Mouse (Mus musculus): ENCODE measurements around the gene Zfpl1. TPM values are rescaled to one million over a fixed set of nuclear protein-coding genes. Genes with fewer than 3 reads are reported as not detected.
"Not testable (repeated sequence)": the region's sequence is repeated elsewhere in the genome, so short reads cannot be mapped to it uniquely, and the experiment has no call there.

The Zfpl1 gene
- polyA plus RNA-seq, 1 experiment from 2014 or later, result 28.5 TPM

DNA sequence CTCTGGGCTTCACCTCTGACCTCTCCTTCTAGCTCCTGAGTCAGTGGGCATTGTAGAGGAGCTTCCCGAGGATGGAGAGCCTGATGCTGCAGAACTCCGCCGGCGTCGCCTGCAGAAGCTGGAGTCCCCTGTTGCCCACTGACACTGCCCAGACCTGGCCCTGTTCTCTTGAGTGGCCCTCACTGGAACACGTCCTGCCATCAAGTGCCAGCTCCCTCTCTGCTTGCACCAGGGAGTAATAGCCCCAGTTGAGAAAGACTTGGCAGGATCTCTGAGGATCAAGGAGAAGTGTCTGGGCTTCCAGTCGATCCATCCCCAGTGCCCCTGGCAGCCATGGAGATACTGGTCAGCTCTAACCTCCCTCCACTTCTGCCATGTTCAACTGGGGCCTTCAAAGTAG lies 32.2 kb downstream of the Zfpl1 start:
- Histone ChIP-seq H3K9me3 (replicated peaks) (no peaks in the 10 kb centered on the region), H3K27ac (no peak overlapping the region), H3K27me3 (replicated peaks) (no peaks in the 10 kb centered on the region), H3K36me3 (peaks cover 89% of the 10 kb centered on the region), H3K4me2 (no peak overlapping the region), H3K4me1 (peaks cover 52% of the 10 kb centered on the region), H3K9ac (no peak overlapping the region), H3K4me3 (no peak overlapping the region)
- ATAC-seq, result no peak
- 83% methylated on average over 7 of the region's 7 CpGs for WGBS (ENCODE audit: insufficient replicate concordance)

DNA sequence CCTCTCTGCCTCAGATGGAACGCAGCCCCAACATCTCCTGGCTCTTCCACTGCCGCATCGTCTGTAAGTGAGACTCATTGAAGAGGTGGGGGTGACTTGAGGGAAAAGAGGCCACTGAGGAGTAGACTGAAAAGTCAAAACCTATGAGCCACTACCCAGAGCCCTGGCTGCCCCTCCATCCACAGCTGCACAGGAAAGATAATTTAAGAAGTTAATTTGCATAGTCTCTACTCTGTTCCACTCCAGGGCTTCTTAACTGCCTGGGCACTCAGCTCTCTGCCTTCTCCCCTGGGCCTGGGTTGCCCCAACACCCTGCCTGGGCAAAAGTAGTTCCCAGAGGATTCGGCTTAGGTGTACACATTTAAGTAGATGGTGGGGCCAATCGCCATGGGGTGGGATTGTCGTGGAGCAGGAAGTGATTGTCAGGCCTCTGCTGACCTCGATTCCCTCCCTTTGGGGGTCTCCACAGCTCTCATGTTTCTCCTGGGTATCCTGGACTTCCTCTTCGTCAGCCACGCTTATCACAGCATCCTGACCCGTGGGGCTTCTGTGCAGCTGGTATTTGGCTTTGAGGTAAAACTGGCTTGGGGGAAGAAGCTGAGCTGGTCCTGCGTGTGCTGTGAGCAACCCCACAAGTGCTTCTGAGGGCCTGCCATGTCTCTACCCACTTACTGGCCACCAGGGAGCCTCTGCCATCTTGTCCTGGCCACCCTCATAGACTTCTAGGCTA lies 35.9 kb downstream of the Zfpl1 start:
- H3K4me1 ChIP-seq, result peaks cover 55% of the 10 kb centered on the region
- H3K9me3 ChIP-seq (replicated peaks), result no peaks in the 10 kb centered on the region
- peak overlapping the region; percentile 97 for H3K4me3 ChIP-seq
- WGBS (ENCODE audit: insufficient replicate concordance), result 54% methylated on average over 11 of the region's 11 CpGs
- peaks cover 64% of the 10 kb centered on the region for H3K36me3 ChIP-seq
- H3K4me2 ChIP-seq, result peak overlapping the region; percentile 99
- ATAC-seq, result no peak
- H3K27me3 ChIP-seq (replicated peaks), result no peaks in the 10 kb centered on the region
- H3K27ac ChIP-seq, result peak overlapping the region; percentile 99
- peak overlapping the region; percentile 94 for H3K9ac ChIP-seq

DNA sequence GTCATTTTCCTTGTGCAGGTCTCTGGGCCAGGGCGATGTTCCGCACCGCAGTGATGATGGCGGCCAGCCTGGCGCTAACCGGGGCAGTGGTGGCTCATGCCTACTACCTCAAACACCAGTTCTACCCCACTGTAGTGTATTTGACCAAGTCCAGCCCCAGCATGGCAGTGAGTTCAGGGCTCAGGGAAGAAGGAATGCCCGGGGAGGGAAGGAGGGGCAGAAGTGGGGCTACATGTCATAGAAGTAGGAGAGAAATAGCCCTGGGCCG lies 36.9 kb downstream of the Zfpl1 start:
- peak overlapping the region; percentile 97 for H3K4me3 ChIP-seq
- H3K27ac ChIP-seq, result peak overlapping the region; percentile 99
- peaks cover 54% of the 10 kb centered on the region for H3K36me3 ChIP-seq
- H3K9ac ChIP-seq, result peak overlapping the region; percentile 94
- H3K4me2 ChIP-seq, result peak overlapping the region; percentile 99
- H3K27me3 ChIP-seq (replicated peaks), result no peaks in the 10 kb centered on the region
- 80% methylated on average over 8 of the region's 8 CpGs for WGBS (ENCODE audit: insufficient replicate concordance)
- peaks cover 46% of the 10 kb centered on the region for H3K4me1 ChIP-seq
- H3K9me3 ChIP-seq (replicated peaks), result no peaks in the 10 kb centered on the region
- no peak for ATAC-seq

DNA sequence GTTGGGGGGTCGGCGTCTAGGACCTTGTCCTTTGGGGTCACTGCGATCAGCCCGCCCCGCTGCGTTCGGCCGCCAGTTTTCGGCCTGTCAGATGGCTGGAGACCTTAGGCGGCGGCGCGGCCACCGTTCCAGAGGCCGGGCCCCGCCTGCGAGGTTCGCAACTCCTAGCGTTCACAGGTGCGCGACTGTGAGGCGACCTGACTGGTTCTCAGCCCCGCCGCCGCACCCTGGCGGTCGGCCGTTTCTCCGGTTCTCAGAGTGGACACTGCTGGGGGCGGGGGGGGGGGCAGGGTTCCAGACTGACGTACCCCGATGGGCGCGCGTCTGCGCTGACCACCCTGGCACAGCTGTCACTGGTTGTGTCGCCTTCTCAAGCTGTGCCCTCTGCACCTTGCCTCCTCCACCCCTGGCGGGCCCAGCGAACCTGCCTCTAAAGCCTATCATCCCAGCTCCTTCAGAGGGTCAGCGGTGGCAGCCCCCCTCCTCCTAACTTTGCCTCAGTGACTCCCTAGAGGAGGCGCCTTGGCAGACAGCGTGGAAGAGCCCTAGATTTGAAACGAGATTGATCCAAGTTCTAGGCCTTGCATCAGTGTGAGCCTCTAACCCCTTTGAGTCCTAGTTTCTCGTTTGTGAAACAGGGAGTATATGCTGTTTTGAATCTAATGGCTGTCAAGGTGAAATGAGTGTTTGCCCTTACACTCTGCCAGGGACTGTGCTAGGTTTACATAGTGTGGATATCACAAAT lies 37.4 kb downstream of the Zfpl1 start:
- Histone ChIP-seq H3K9ac (peak overlapping the region; percentile 94), H3K4me2 (peak overlapping the region; percentile 99), H3K9me3 (replicated peaks) (no peaks in the 10 kb centered on the region), H3K4me3 (peak overlapping the region; percentile 97), H3K27me3 (replicated peaks) (no peaks in the 10 kb centered on the region), H3K36me3 (peaks cover 49% of the 10 kb centered on the region), H3K4me1 (peaks cover 42% of the 10 kb centered on the region), H3K27ac (peak overlapping the region; percentile 99)
- peak; percentile 11 for ATAC-seq
- 1% methylated on average over 44 of the region's 44 CpGs for WGBS (ENCODE audit: insufficient replicate concordance)

DNA sequence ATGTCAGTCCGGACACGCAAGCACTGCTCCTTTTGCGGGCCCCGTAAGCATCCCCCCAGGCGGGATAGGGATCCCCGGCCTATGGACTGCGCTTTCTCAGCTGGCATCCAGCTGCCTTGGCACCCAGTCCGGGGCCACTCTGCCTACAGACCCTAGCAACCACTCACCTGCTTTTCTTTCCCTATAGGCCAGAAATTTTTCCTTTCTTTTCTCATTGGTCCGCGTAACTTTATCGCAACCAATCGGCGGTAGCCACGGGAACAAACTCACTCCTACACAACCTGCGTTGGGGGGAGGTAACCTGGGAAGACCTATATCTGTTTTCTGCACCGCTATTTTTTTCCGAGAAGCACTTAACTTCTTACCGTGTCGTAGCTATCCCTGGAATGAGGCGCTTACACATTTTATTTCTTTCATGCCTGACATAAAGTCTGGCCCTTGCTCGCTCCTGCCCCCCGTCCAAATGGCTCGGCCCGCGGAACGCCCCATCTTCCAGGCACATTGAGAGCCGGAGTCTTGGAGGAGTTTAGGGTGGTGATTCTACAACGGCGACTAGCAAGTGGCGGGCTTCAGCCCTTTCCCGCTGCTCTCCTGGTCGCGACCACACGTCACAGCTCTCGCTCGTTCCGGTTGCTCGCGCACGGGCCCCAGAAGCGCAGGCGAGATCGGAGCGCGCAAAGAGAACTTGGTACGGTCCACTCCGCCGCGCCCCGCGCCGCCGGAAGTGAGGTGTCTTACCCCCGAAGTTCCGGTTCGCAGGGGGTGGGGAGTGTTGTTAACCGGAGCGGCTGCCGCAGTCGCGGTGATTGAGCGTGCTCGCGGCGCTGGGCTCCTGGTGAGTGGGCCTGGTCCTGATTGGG lies 38.2 kb downstream of the Zfpl1 start, which contains the start of gene Syvn1:
Gene Syvn1, plus strand, starts transcription at position 283 of the 860 bp plus-strand sequence.
- Histone ChIP-seq H3K27me3 (replicated peaks) (no peaks in the 10 kb centered on the region), H3K36me3 (peaks cover 41% of the 10 kb centered on the region)
- WGBS (ENCODE audit: insufficient replicate concordance), result under 1% methylated on average over 65 of the region's 65 CpGs

DNA sequence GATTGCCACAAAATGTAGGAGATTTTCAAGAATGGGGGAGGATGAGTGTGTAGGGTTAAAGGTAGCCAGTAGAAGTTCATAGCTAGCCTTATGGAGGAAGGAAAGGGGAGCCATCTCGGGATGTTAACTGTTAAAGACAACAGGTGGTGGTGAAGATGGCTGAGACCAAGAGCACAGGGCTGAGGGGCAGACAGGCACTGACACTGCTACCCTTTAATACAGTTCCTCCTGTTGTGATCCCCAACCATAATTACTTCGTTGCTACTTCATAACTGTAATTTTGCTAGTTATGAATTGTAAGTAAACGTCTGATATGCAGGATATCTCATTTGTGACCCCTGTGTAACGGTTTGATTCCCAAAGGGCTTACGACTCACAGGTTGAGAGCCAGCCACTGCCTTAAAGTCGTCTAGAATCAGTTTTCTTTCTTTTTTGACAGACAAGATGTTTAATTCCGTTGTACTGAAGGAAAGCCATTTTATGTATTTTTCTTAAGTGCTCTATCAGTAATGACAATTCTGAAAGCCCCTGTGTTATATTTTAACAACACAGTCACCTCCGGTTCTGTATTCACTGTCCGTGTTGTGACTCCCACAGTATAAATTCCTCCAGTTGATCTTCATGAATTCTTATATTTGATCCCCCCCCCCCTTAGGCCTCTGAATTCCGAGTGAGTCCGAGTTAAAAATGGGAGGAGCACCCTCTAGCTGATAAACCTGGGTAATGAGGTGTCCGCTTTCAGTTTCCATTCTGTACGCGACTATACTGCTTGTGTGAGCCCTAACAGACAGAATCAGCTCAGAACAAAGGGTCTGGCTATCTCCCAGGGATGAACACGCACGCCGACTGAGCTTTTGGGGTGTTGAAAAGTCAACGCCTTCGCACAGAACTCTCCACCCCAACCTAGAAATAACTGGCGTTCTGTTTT lies 39.1 kb downstream of the Zfpl1 start:
- H3K4me3 ChIP-seq, result peak overlapping the region; percentile 97
- H3K9me3 ChIP-seq (replicated peaks), result no peaks in the 10 kb centered on the region
- peak overlapping the region; percentile 99 for H3K27ac ChIP-seq
- ATAC-seq, result peak; percentile 51
- H3K4me1 ChIP-seq, result peaks cover 41% of the 10 kb centered on the region
- H3K36me3 ChIP-seq, result peaks cover 32% of the 10 kb centered on the region
- peak overlapping the region; percentile 99 for H3K4me2 ChIP-seq
- WGBS (ENCODE audit: insufficient replicate concordance), result 12% methylated on average over 20 of the region's 20 CpGs
- no peaks in the 10 kb centered on the region for H3K27me3 ChIP-seq (replicated peaks)
- peak overlapping the region; percentile 94 for H3K9ac ChIP-seq

More for the DNA sequence above, 38.2 kb downstream of the Zfpl1 start, which contains the start of gene Syvn1:
- Histone ChIP-seq H3K9ac (peak within 1 kb of the TSS; percentile 94), H3K4me3 (peak within 1 kb of the TSS; percentile 97), H3K4me1 (peaks cover 42% of the 10 kb centered on the region), H3K4me2 (peak within 1 kb of the TSS; percentile 99), H3K9me3 (replicated peaks) (no peaks in the 10 kb centered on the region), H3K27ac (peak within 1 kb of the TSS; percentile 99)
- ATAC-seq, result peak; percentile 88

DNA sequence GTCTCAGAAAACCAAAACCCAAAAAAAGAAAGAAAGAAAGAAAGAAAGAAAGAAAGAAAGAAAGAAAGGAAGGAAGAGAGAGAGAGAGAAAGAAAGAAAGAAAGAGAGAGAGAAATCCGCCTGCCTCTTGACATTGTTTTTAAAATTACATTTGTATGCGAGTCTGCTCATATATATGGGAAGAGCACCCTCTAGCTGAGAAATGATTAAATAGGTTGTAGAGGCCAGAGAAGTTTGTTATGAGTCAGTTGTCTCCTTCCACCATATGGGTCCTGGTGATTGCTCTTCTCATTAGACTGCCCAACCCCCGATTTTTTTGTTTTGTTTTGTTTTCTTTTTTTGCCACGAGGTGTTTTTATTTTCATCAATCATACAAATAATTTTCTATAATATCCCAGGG lies 40.7 kb downstream of the Zfpl1 start:
- peaks cover 36% of the 10 kb centered on the region for H3K4me1 ChIP-seq
- H3K4me2 ChIP-seq; H3K9me3 ChIP-seq (replicated peaks); H3K27me3 ChIP-seq (replicated peaks); H3K9ac ChIP-seq; ATAC-seq; H3K4me3 ChIP-seq; H3K27ac ChIP-seq: not testable (repeated sequence)
- WGBS (ENCODE audit: insufficient replicate concordance), result 41% methylated on average over 4 of the region's 4 CpGs
- H3K36me3 ChIP-seq, result peaks cover 17% of the 10 kb centered on the region

DNA sequence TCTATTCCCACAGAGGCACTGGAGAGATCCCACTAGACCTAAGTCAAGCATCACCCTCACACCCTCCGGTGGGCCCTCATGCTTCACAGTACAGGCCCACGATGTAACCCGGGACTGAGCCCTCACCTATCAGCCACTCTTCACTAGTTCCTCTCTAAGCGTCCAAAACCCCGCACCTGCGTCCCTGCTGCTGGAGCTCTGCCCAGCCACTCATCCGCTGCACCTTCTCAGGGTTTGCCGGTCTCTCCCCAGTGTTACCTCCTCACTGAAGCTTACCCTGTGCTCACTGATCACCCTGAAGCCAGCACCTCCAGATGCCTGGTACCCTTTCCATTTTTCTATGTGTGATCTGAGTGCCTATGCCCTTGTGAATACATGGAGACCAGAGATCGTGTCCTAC lies 42.5 kb downstream of the Zfpl1 start:
- H3K36me3 ChIP-seq, result peaks cover 4% of the 10 kb centered on the region; the same call in 1 of the 2 replicates
- no peaks in the 10 kb centered on the region for H3K9me3 ChIP-seq (replicated peaks)
- H3K4me1 ChIP-seq, result peaks cover 23% of the 10 kb centered on the region
- H3K4me2 ChIP-seq, result no peak overlapping the region
- 73% methylated on average over 9 of the region's 9 CpGs for WGBS (ENCODE audit: insufficient replicate concordance)
- no peak overlapping the region for H3K27ac ChIP-seq
- no peak overlapping the region for H3K4me3 ChIP-seq
- H3K27me3 ChIP-seq (replicated peaks), result no peaks in the 10 kb centered on the region
- H3K9ac ChIP-seq, result no peak overlapping the region
- no peak for ATAC-seq

DNA sequence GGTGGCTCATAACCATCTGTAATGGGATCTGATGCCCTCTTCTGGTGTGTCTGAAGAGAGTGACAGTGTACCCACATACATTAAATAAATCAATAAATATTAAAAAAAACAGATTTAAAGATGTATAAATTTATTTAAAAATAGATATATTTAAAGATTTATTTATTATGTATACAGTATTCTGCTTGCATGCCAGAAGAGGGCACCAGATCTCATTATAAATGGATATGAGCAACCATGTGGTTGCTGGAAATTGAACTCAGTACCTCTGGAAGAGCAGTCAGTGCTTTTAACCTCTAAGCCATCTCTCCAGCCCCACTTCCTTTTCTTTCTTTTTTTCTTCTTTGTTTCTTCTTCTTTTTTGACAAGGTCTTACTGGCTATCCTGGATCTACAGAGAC lies 44.8 kb downstream of the Zfpl1 start:
- Histone ChIP-seq H3K36me3 (peaks cover 4% of the 10 kb centered on the region; the same call in 1 of the 2 replicates), H3K27me3 (replicated peaks) (no peaks in the 10 kb centered on the region), H3K4me2 (no peak overlapping the region), H3K27ac (no peak overlapping the region), H3K9me3 (replicated peaks) (no peaks in the 10 kb centered on the region), H3K4me1 (peaks cover 15% of the 10 kb centered on the region), H3K9ac (no peak overlapping the region), H3K4me3 (no peak overlapping the region)
- ATAC-seq, result no peak

DNA sequence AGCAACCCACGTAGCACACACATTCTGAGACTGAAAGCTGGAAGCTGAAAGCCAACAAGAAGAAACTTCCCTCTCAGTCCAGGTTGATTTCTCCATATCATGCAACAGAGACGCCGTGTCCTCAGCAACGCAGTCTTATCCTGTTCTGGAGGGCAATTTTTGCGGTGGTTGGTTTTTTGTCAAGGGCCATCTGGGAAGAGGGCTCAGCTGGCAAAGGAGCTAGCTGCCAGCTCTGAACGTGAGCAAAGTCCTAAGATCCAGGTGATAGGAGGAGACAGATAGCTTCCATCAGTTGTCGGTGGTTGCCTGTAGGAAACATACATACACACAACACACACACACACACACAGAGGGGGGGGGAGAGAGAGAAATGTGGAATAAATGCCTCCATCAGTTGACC lies 46.4 kb downstream of the Zfpl1 start:
- H3K4me3 ChIP-seq, result no peak overlapping the region
- H3K4me1 ChIP-seq, result 0 out of 2 replicates have a peak, but pooled peaks cover 5% of the 10 kb centered on the region
- no peak overlapping the region for H3K27ac ChIP-seq
- H3K27me3 ChIP-seq (replicated peaks), result no peaks in the 10 kb centered on the region
- 66% methylated on average over 7 of the region's 7 CpGs for WGBS (ENCODE audit: insufficient replicate concordance)
- no peak overlapping the region for H3K4me2 ChIP-seq
- no peak overlapping the region for H3K9ac ChIP-seq
- H3K36me3 ChIP-seq, result no peaks in the 10 kb centered on the region
- no peaks in the 10 kb centered on the region for H3K9me3 ChIP-seq (replicated peaks)
- ATAC-seq, result no peak

DNA sequence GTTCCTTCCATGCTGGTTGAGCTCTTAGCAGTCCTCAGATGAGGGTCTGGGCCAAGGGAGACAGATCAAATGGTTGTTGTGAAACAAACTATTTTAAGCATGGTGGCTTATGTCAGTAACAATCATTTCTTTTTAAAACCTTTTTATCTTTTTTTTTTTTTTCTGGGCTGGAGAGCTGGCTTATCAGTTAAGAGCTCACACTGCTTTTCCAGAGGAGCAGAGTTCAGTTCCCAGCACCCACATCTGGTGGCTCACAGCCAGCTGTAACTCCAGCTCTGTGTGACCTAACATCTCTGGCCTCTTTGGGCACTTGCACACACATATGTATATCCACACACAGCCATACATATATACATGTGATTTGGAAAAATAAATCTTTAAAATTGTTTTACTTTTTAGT lies 47.1 kb downstream of the Zfpl1 start:
- H3K9ac ChIP-seq, result no peak overlapping the region
- H3K27ac ChIP-seq, result no peak overlapping the region
- 0 out of 2 replicates have a peak, but pooled peaks cover 5% of the 10 kb centered on the region for H3K4me1 ChIP-seq
- no peak overlapping the region for H3K4me3 ChIP-seq
- no peaks in the 10 kb centered on the region for H3K36me3 ChIP-seq
- H3K9me3 ChIP-seq (replicated peaks), result no peaks in the 10 kb centered on the region
- no peak overlapping the region for H3K4me2 ChIP-seq
- no peak for ATAC-seq
- H3K27me3 ChIP-seq (replicated peaks), result 0 out of 2 replicates have a peak, but pooled peaks cover 4% of the 10 kb centered on the region
